Comparison of ENCODE assay signal across 8 mouse cellular contexts in genomic region chr10:80157141-80157929, GRCm38 (mm10). TPM values are rescaled to one million over a fixed set of nuclear protein-coding genes. Genes with fewer than 3 reads are reported as not detected.
DNase-seq lines count a peak whose midpoint lies in the region; ATAC-seq and TF ChIP-seq lines count a peak whose summit lies in the region.

No protein-coding gene starts in this region.

- peak overlapping the region; percentile 61; the same call in 1 of the 2 replicates for H3K4me2 ChIP-seq in CH12.LX (ENCODE audit: insufficient read depth, low read depth, poor library complexity, severe bottlenecking)
- H3K4me2 ChIP-seq in forebrain, embryonic 15.5 days (replicated peaks): no peak overlapping the region
- H3K4me2 ChIP-seq in liver, embryonic 13.5 days: no peak overlapping the region

- DNase-seq in heart, embryonic 10.5 days (ENCODE audit: low spot score): no peak
- no peak for DNase-seq in heart, postnatal 10 days
- DNase-seq in CH12.LX (ENCODE audit: extremely low read depth): no peak
- DNase-seq in liver, embryonic 13.5 days: no peak
- no peak for DNase-seq in ovary, adult 18-20 months (ENCODE audit: low spot score)
- DNase-seq in cerebellum, adult 11 months: no peak
- no peak for DNase-seq in layer of hippocampus, postnatal 25 days (ENCODE audit: extremely low spot score in 1 of 2, low spot score in 1 of 2)

- H3K27me3 ChIP-seq in heart, embryonic 10.5 days (ENCODE audit: insufficient read depth, poor library complexity, severe bottlenecking): no peaks in the 10 kb centered on the region
- H3K27me3 ChIP-seq in CH12.LX (replicated peaks): no peaks in the 10 kb centered on the region
- H3K27me3 ChIP-seq in forebrain, embryonic 15.5 days: no peaks in the 10 kb centered on the region
- no peaks in the 10 kb centered on the region for H3K27me3 ChIP-seq in liver, embryonic 13.5 days

- in situ Hi-C loops in CH12.LX (cut with MboI; ENCODE audit: low pct_ligation_motif_present, low pct_unique_long_range_greater_than_20kb, low sequenced_read_pairs): no loop called here

- peaks cover 7% of the 10 kb centered on the region for H3K79me2 ChIP-seq in CH12.LX (replicated peaks; ENCODE audit: control insufficient read depth, extremely low read depth, insufficient read depth, poor library complexity, severe bottlenecking)

- no peak for ATAC-seq in forebrain, embryonic 15.5 days (replicated peaks)
- ATAC-seq in liver, embryonic 13.5 days (ENCODE audit: low read depth): no peak

- no peak for TF ChIP-seq POLR2A in CH12.LX (IDR thresholded peaks at IDR 0.05; ENCODE audit: low read depth, low read length)

- H3K36me3 ChIP-seq in heart, embryonic 10.5 days: peaks cover 54% of the 10 kb centered on the region
- peaks cover 38 to 48% of the 10 kb centered on the region in 2 experiments for H3K36me3 ChIP-seq in CH12.LX (replicated peaks in 1 of 2; ENCODE audit: control insufficient read depth in 1 of 2, insufficient read depth in 1 of 2, low read length in 1 of 2)
- H3K36me3 ChIP-seq in forebrain, embryonic 15.5 days: peaks cover 49% of the 10 kb centered on the region
- peaks cover 53% of the 10 kb centered on the region for H3K36me3 ChIP-seq in liver, embryonic 13.5 days

- TF ChIP-seq EP300 in CH12.LX (IDR thresholded peaks at IDR 0.05; ENCODE audit: low read length): no peak

- H3K4me3 ChIP-seq in heart, embryonic 10.5 days: no peak overlapping the region
- no peak overlapping the region for H3K4me3 ChIP-seq in CH12.LX (replicated peaks in 1 of 3; ENCODE audit: low read depth in 2 of 3, low read length in 2 of 3, poor library complexity in 1 of 3)
- no peak overlapping the region for H3K4me3 ChIP-seq in forebrain, embryonic 15.5 days
- H3K4me3 ChIP-seq in liver, embryonic 13.5 days (replicated peaks): no peak overlapping the region

- dilution Hi-C loops in CH12.LX (cut with MboI; ENCODE audit: extremely low pct_ligation_motif_present, extremely low pct_unique_long_range_greater_than_20kb, low sequenced_read_pairs): no loop called here

- peaks cover 99% of the 10 kb centered on the region for H3K4me1 ChIP-seq in heart, embryonic 10.5 days
- H3K4me1 ChIP-seq in CH12.LX (ENCODE audit: control insufficient read depth in 1 of 2, insufficient read depth in 2 of 2): peaks cover 36 to 84% of the 10 kb centered on the region in 2 experiments
- H3K4me1 ChIP-seq in forebrain, embryonic 15.5 days: peaks cover 88% of the 10 kb centered on the region
- peaks cover 95% of the 10 kb centered on the region for H3K4me1 ChIP-seq in liver, embryonic 13.5 days (replicated peaks)

- WGBS in heart, embryonic 10.5 days: 65% methylated on average over 15 of the region's 15 CpGs
- WGBS in forebrain, embryonic 15.5 days: 51% methylated on average over 15 of the region's 15 CpGs
- WGBS in liver, embryonic 13.5 days (ENCODE audit: insufficient replicate concordance): 72% methylated on average over 15 of the region's 15 CpGs

- no peak for TF ChIP-seq RAD21 in CH12.LX (IDR thresholded peaks at IDR 0.05; ENCODE audit: low read depth, low read length)

- intact Hi-C loops in heart, postnatal 10 days (cut with DNase I): no loop called here

- H3K9ac ChIP-seq in CH12.LX (ENCODE audit: insufficient read depth, low read depth): no peak overlapping the region
- peak overlapping the region; percentile 23 for H3K9ac ChIP-seq in forebrain, embryonic 15.5 days (replicated peaks)
- no peak overlapping the region for H3K9ac ChIP-seq in liver, embryonic 13.5 days

- no peaks in the 10 kb centered on the region for H3K9me3 ChIP-seq in heart, embryonic 10.5 days
- H3K9me3 ChIP-seq in CH12.LX (replicated peaks; ENCODE audit: low read length): no peaks in the 10 kb centered on the region
- H3K9me3 ChIP-seq in forebrain, embryonic 15.5 days: no peaks in the 10 kb centered on the region
- no peaks in the 10 kb centered on the region for H3K9me3 ChIP-seq in liver, embryonic 13.5 days (replicated peaks)

- H3K27ac ChIP-seq in heart, embryonic 10.5 days: peak overlapping the region; percentile 97
- no peak overlapping the region for H3K27ac ChIP-seq in CH12.LX (ENCODE audit: insufficient read depth, low read depth)
- peak overlapping the region; percentile 91 for H3K27ac ChIP-seq in forebrain, embryonic 15.5 days (replicated peaks)
- H3K27ac ChIP-seq in liver, embryonic 13.5 days: peak overlapping the region; percentile 85

- no peak for TF ChIP-seq CTCF in CH12.LX (conservative IDR thresholded peaks at IDR 0.05 in 1 of 2, IDR thresholded peaks at IDR 0.05 in 1 of 2; ENCODE audit: low read depth in 2 of 2, low read length in 2 of 2)

TF ChIP-seq in CH12.LX, 34 proteins besides CTCF, POLR2A, EP300 and RAD21 (continues in another document):
- TF ChIP-seq ZNF384 (IDR thresholded peaks at IDR 0.05; ENCODE audit: low read depth, low read length): no peak
- no peak for TF ChIP-seq MEF2A (IDR thresholded peaks at IDR 0.05; ENCODE audit: borderline replicate concordance, low read depth, low read length)
- TF ChIP-seq CHD2 (IDR thresholded peaks at IDR 0.05; ENCODE audit: low read length): no peak
- TF ChIP-seq E2F4 (IDR thresholded peaks at IDR 0.05; ENCODE audit: insufficient replicate concordance, low read depth, low read length): no peak
- TF ChIP-seq BHLHE40 (IDR thresholded peaks at IDR 0.05; ENCODE audit: low read depth, low read length): no peak
- TF ChIP-seq JUN (IDR thresholded peaks at IDR 0.05; ENCODE audit: insufficient read depth, low read depth, low read length): no peak
- no peak for TF ChIP-seq MAX (IDR thresholded peaks at IDR 0.05; ENCODE audit: low read length)
- no peak for TF ChIP-seq NELFE (IDR thresholded peaks at IDR 0.05; ENCODE audit: low read depth, low read length)
- TF ChIP-seq GABPA (IDR thresholded peaks at IDR 0.05; ENCODE audit: insufficient replicate concordance, low read depth, low read length): no peak
- no peak for TF ChIP-seq TBP (conservative IDR thresholded peaks at IDR 0.05; ENCODE audit: low read depth, low read length)
- TF ChIP-seq ETS1 (conservative IDR thresholded peaks at IDR 0.05; ENCODE audit: low read depth, low read length): no peak
- TF ChIP-seq MAFK (IDR thresholded peaks at IDR 0.05; ENCODE audit: insufficient replicate concordance, low read length): no peak
- no peak for TF ChIP-seq HCFC1 (IDR thresholded peaks at IDR 0.05; ENCODE audit: low read depth, low read length)
- TF ChIP-seq SIN3A (IDR thresholded peaks at IDR 0.05; ENCODE audit: low read length): no peak
- TF ChIP-seq SMC3 (IDR thresholded peaks at IDR 0.05; ENCODE audit: low read depth, low read length): no peak
- no peak for TF ChIP-seq CHD1 (IDR thresholded peaks at IDR 0.05; ENCODE audit: low read depth, low read length)

RNA-seq across cellular contexts. Expression of gene Cirbp, which starts 8.4 kb away (rescaled TPM):
- polyA plus RNA-seq in heart, embryonic 10.5 days (2016; fragmentation: Nextera tagmentation; extraction: Ambion mirVana): 85.7 and 98.0 TPM in 2 replicates
- total RNA-seq in heart, postnatal 10 days (2021): 100 to 1,000 TPM; 113 to 134 TPM
- total RNA-seq in CH12.LX (2012; rRNA removed): 28.3 and 34.4 TPM in 2 replicates
- 27.0 and 31.9 TPM in 2 replicates for total RNA-seq in CH12.LX (2014; rRNA removed)
- polyA plus RNA-seq in CH12.LX (2012; ENCODE audit: insufficient read length, low read depth): 40.2 and 45.9 TPM in 2 replicates
- 350 and 358 TPM in 2 replicates for polyA plus RNA-seq in forebrain, embryonic 15.5 days (2015; fragmentation: Nextera tagmentation; extraction: Ambion mirVana)
- 19.5 and 21.9 TPM in 2 replicates for polyA plus RNA-seq in liver, embryonic 13.5 days (2015; fragmentation: Nextera tagmentation; extraction: Ambion mirVana)
- total RNA-seq in layer of hippocampus, postnatal 25 days (2021): 10 to 100 TPM; 69.5 to 97.5 TPM

RNA-seq across cellular contexts. Expression of gene Midn, which starts 9.3 kb away (rescaled TPM):
- polyA plus RNA-seq in heart, embryonic 10.5 days (2016; fragmentation: Nextera tagmentation; extraction: Ambion mirVana): 16.1 and 24.4 TPM in 2 replicates
- total RNA-seq in heart, postnatal 10 days (2021): 100 to 1,000 TPM; 132 to 190 TPM
- total RNA-seq in CH12.LX (2012; rRNA removed): 11.6 and 16.2 TPM in 2 replicates
- 3.9 and 4.7 TPM in 2 replicates for total RNA-seq in CH12.LX (2014; rRNA removed)
- polyA plus RNA-seq in CH12.LX (2012; ENCODE audit: insufficient read length, low read depth): 25.2 and 33.2 TPM in 2 replicates
- polyA plus RNA-seq in forebrain, embryonic 15.5 days (2015; fragmentation: Nextera tagmentation; extraction: Ambion mirVana): 33.0 and 34.9 TPM in 2 replicates
- polyA plus RNA-seq in liver, embryonic 13.5 days (2015; fragmentation: Nextera tagmentation; extraction: Ambion mirVana): 3.0 and 3.3 TPM in 2 replicates
- 10 to 100 TPM; 61.4 to 82.4 TPM for total RNA-seq in layer of hippocampus, postnatal 25 days (2021)

RNA-seq across cellular contexts. Expression of gene 1600002K03Rik, which starts 15.4 kb away (rescaled TPM):
- 11.7 and 13.9 TPM in 2 replicates for polyA plus RNA-seq in heart, embryonic 10.5 days (2016; fragmentation: Nextera tagmentation; extraction: Ambion mirVana)
- total RNA-seq in heart, postnatal 10 days (2021): 1 to 10 TPM; 3.1 to 3.4 TPM
- total RNA-seq in CH12.LX (2012; rRNA removed) (30.5 and 37.7 TPM in 2 replicates), CH12.LX (2014; rRNA removed) (34.3 and 40.2 TPM in 2 replicates)
- polyA plus RNA-seq in CH12.LX (2012; ENCODE audit: insufficient read length, low read depth): 19.3 and 21.9 TPM in 2 replicates
- 9.7 and 12.7 TPM in 2 replicates for polyA plus RNA-seq in forebrain, embryonic 15.5 days (2015; fragmentation: Nextera tagmentation; extraction: Ambion mirVana)
- 14.8 and 15.1 TPM in 2 replicates for polyA plus RNA-seq in liver, embryonic 13.5 days (2015; fragmentation: Nextera tagmentation; extraction: Ambion mirVana)
- 1 to 10 TPM; 5.8 to 6.2 TPM for total RNA-seq in layer of hippocampus, postnatal 25 days (2021)

RNA-seq across cellular contexts. Expression of gene Cbarp, which starts 16.7 kb away (rescaled TPM):
- polyA plus RNA-seq in heart, embryonic 10.5 days (2016; fragmentation: Nextera tagmentation; extraction: Ambion mirVana): 2.0 and 4.0 TPM in 2 replicates
- 1 to 10 TPM; 3.2 to 4.1 TPM for total RNA-seq in heart, postnatal 10 days (2021)
- total RNA-seq in CH12.LX (2012; rRNA removed) (2.3 and 2.6 TPM in 2 replicates), CH12.LX (2014; rRNA removed) (0.09 and 0.19 TPM in 2 replicates)
- polyA plus RNA-seq in CH12.LX (2012; ENCODE audit: insufficient read length, low read depth): 1.7 and 2.4 TPM in 2 replicates
- polyA plus RNA-seq in forebrain, embryonic 15.5 days (2015; fragmentation: Nextera tagmentation; extraction: Ambion mirVana): 29.7 and 39.5 TPM in 2 replicates
- polyA plus RNA-seq in liver, embryonic 13.5 days (2015; fragmentation: Nextera tagmentation; extraction: Ambion mirVana): 0.54 and 0.69 TPM in 2 replicates
- total RNA-seq in layer of hippocampus, postnatal 25 days (2021): 100 to 1,000 TPM; 399 to 401 TPM

RNA-seq across cellular contexts. Expression of gene Atp5d, which starts 18.9 kb away (rescaled TPM):
- 689 and 872 TPM in 2 replicates for polyA plus RNA-seq in heart, embryonic 10.5 days (2016; fragmentation: Nextera tagmentation; extraction: Ambion mirVana)
- 1,000 to 10,000 TPM; 1,058 to 1,125 TPM for total RNA-seq in heart, postnatal 10 days (2021)
- total RNA-seq in CH12.LX (2012; rRNA removed): 270 and 326 TPM in 2 replicates
- total RNA-seq in CH12.LX (2014; rRNA removed): 85.8 and 106 TPM in 2 replicates
- polyA plus RNA-seq in CH12.LX (2012; ENCODE audit: insufficient read length, low read depth): 306 and 352 TPM in 2 replicates
- 437 and 444 TPM in 2 replicates for polyA plus RNA-seq in forebrain, embryonic 15.5 days (2015; fragmentation: Nextera tagmentation; extraction: Ambion mirVana)
- polyA plus RNA-seq in liver, embryonic 13.5 days (2015; fragmentation: Nextera tagmentation; extraction: Ambion mirVana): 358 and 362 TPM in 2 replicates
- total RNA-seq in layer of hippocampus, postnatal 25 days (2021): 100 to 1,000 TPM; 338 to 391 TPM
